Mouse (Mus musculus) liver, embryonic 18 days (tissue): ENCODE data around the gene Pde1b. TPM values are rescaled to one million over a fixed set of nuclear protein-coding genes. Genes with fewer than 3 reads are reported as not detected.

Experiments
- polyA plus RNA-seq: library from polyadenylated mRNA; depleted of rRNA; stranded (reverse); fragments of >200 nt; gene quantifications from 2 replicates; pipeline ENCODE4 v1.2.3, GENCODE M21; 2012; rRNA removed

Pde1b gene
- 2.5 and 3.4 TPM in 2 replicates for polyA plus RNA-seq

GRCm38 (mm10) chr15:103502435-103503250 is at the start of gene Pde1b:
Pde1b (plus strand) TSS chr15:103503034.

GRCm38 (mm10) chr15:103453551-103454218 is 49.1 kb upstream of the Pde1b start, which contains the start of gene Nckap1l:
Nckap1l (plus strand) TSS chr15:103453794.

DNA sequence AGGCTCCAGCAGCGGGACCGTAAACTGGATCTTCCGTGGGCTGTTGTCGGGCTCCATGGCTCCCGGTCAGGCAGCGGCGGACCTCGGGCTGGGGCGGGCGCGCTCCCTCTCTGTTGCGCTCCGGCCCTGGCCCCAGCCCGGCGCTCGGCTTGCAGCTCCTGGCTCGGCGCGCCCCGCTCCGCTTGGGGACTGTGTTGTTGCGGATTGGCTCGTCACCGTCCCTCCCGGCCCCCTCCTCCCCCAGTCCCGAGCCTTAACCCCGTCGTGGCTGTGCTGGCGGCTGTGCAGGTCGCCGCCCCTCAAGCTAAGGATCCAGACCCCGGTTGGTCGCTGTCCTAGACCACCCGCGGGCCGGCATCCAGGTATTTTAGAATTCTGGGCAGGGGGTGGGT is 35.0 kb downstream of the Pde1b start, which contains the start of gene Ppp1r1a:
Gene Ppp1r1a (minus strand): TSS at position 182 of the 392 bp plus-strand sequence.

GRCm38 (mm10) chr15:103564981-103565380 is 62.1 kb downstream of the Pde1b start, which contains the start of gene Glycam1:
Glycam1 (minus strand) TSS chr15:103565081.

Other genes with a start within 250 kb of the Pde1b start
- 105 and 117 TPM in 2 replicates for gene Nfe2, start 244.6 kb upstream of the Pde1b start, polyA plus RNA-seq
- 123 and 127 TPM in 2 replicates for gene Copz1, start 230.3 kb upstream of the Pde1b start, polyA plus RNA-seq
- 0.85 and 0.87 TPM in 2 replicates for gene Gpr84, start 192.4 kb upstream of the Pde1b start, polyA plus RNA-seq
- 6.8 and 7.2 TPM in 2 replicates for gene Zfp385a, start 162.9 kb upstream of the Pde1b start, polyA plus RNA-seq
- gene Itga5, start 136.3 kb upstream of the Pde1b start, polyA plus RNA-seq: 12.3 and 14.7 TPM in 2 replicates
- not detected in 2 replicates for gene Gtsf1, start 72.6 kb upstream of the Pde1b start, polyA plus RNA-seq
- not detected in 2 replicates for gene Gtsf2, start 54.6 kb upstream of the Pde1b start, polyA plus RNA-seq
- 9.7 and 10.4 TPM in 2 replicates for gene Nckap1l, start 49.2 kb upstream of the Pde1b start, polyA plus RNA-seq
- 3.6 and 3.7 TPM in 2 replicates for gene Ppp1r1a, start 35.0 kb downstream of the Pde1b start, polyA plus RNA-seq
- not detected in 2 replicates for gene Glycam1, start 62.0 kb downstream of the Pde1b start, polyA plus RNA-seq